Mouse (Mus musculus) liver, adult 2 months (tissue): ENCODE data around the gene 4930518I15Rik. TPM values are rescaled to one million over a fixed set of nuclear protein-coding genes. Genes with fewer than 3 reads are reported as not detected.

ENCODE experiments used
- DNase-seq: peaks from one replicate; pipeline ENCODE4 v3.0.0-alpha.2; 2011; ENCODE audit warnings: low read depth, low spot score; ENCODE audit errors: extremely low read depth
- H3K27ac ChIP-seq: fragments of 200-500 bp; replicated peaks from 2 replicates; pipeline ENCODE4 v1.5.1; 2012; ENCODE audit warnings: low read depth, mild to moderate bottlenecking, control low read depth, inconsistent platforms, low read length; ENCODE audit not compliant: insufficient read depth
- H3K27me3 ChIP-seq: fragments of 200-500 bp; 2 replicates; pipeline ENCODE4 v1.6.1; 2012; ENCODE audit warnings: mild to moderate bottlenecking, moderate library complexity, low read length, inconsistent platforms; ENCODE audit not compliant: control insufficient read depth, insufficient read depth
- H3K36me3 ChIP-seq: fragments of 200-500 bp; 2 replicates; pipeline ENCODE4 v1.6.1; 2012; ENCODE audit warnings: low read length, inconsistent platforms; ENCODE audit not compliant: control insufficient read depth, insufficient read depth
- H3K4me1 ChIP-seq: fragments of 200-500 bp; 2 replicates; pipeline ENCODE4 v1.6.1; 2011; ENCODE audit warnings: low read length; ENCODE audit not compliant: control insufficient read depth, insufficient read depth
- H3K4me3 ChIP-seq: fragments of 200-500 bp; 2 replicates; pipeline ENCODE4 v1.5.1; 2011; ENCODE audit warnings: low read depth, mild to moderate bottlenecking, control low read depth, low read length, moderate library complexity; ENCODE audit not compliant: insufficient read depth
- H3K79me2 ChIP-seq: fragments of 200-500 bp; 2 replicates; pipeline ENCODE4 v1.6.1; 2012; ENCODE audit warnings: inconsistent platforms, mild to moderate bottlenecking, low read length, moderate library complexity; ENCODE audit not compliant: control insufficient read depth, insufficient read depth
- H3K9ac ChIP-seq: fragments of 200-500 bp; 2 replicates; pipeline ENCODE4 v1.6.1; 2012; ENCODE audit warnings: low read depth, mild to moderate bottlenecking, control low read depth, inconsistent platforms, low read length
- CTCF ChIP-seq: fragments of 200-500 bp; IDR thresholded peaks from 2 replicates; pipeline ENCODE4 v1.5.1; 2011; ENCODE audit warnings: low read depth, low read length, control low read depth
- POLR2A ChIP-seq: fragments of 200-500 bp; IDR thresholded peaks from 2 replicates; pipeline ENCODE4 v1.6.1; 2011; ENCODE audit warnings: low read length, control low read depth; ENCODE audit not compliant: insufficient read depth; ENCODE audit errors: extremely low read depth
- WGBS: fragments of 180-500 bp; shearing (Covaris S2); methylation state at CpG from one replicate; pipeline ENCODE4 v1.1.7; 2018; 5-methylcytosine and 5-hydroxymethylcytosine counted together
- polyA plus RNA-seq: library from polyadenylated mRNA; depleted of rRNA; stranded (reverse); fragments of >200 nt; gene quantifications from 2 replicates; pipeline ENCODE4 v1.2.3, GENCODE M21; 2012; rRNA removed
- total RNA-seq: library from RNA; depleted of rRNA; stranded (reverse); fragments of >200 nt; gene quantifications from 2 replicates; pipeline ENCODE4 v1.2.3, GENCODE M21; 2014; rRNA removed

4930518I15Rik gene
- total and polyA plus RNA-seq, 2 experiments = 0.55 to 1.1 TPM

- Histone ChIP-seq H3K4me1 (no peaks in the 10 kb centered on the region), H3K27me3 (no peaks in the 10 kb centered on the region), H3K9ac (no peak overlapping the region), H3K27ac (no peak overlapping the region), H3K4me3 (no peak overlapping the region), H3K79me2 (no peaks in the 10 kb centered on the region), H3K36me3 (no peaks in the 10 kb centered on the region)
- DNase-seq = peak; percentile 40
- WGBS = 53% methylated on average over 2 of the region's 2 CpGs
- TF ChIP-seq POLR2A (no peak), CTCF (peak; percentile 52; the same call in 1 of the 2 replicates)
Measured at GRCm38 (mm10) chr2:156809579-156809978, 48.2 kb downstream of the 4930518I15Rik start.

- WGBS = 74% methylated on average over 6 of the region's 6 CpGs
- Histone ChIP-seq H3K27ac (no peak overlapping the region), H3K27me3 (no peaks in the 10 kb centered on the region), H3K9ac (no peak overlapping the region), H3K4me3 (no peak overlapping the region), H3K79me2 (no peaks in the 10 kb centered on the region), H3K36me3 (no peaks in the 10 kb centered on the region), H3K4me1 (no peaks in the 10 kb centered on the region)
- no peak for TF ChIP-seq POLR2A
- no peak for DNase-seq
Measured at GRCm38 (mm10) chr2:156806886-156807285, 50.9 kb downstream of the 4930518I15Rik start.

Other genes starting within 250 kb of the 4930518I15Rik start
- 3.2 and 4.0 TPM in 2 replicates for gene Dlgap4, start 244.2 kb downstream of the 4930518I15Rik start, total RNA-seq
- gene Dlgap4, start 244.2 kb downstream of the 4930518I15Rik start, polyA plus RNA-seq = 13.9 and 22.8 TPM in 2 replicates
- gene Myl9, start 82.5 kb downstream of the 4930518I15Rik start, total RNA-seq = 5.6 and 6.4 TPM in 2 replicates
- 4.6 and 6.1 TPM in 2 replicates for gene Myl9, start 82.5 kb downstream of the 4930518I15Rik start, polyA plus RNA-seq
- gene Tgif2, start 17.9 kb downstream of the 4930518I15Rik start, total RNA-seq = 0.28 and 0.67 TPM in 2 replicates
- 0.65 and 0.77 TPM in 2 replicates for gene Tgif2, start 17.9 kb downstream of the 4930518I15Rik start, polyA plus RNA-seq
- gene Rab5if, start 5.2 kb upstream of the 4930518I15Rik start, total RNA-seq = 149 and 196 TPM in 2 replicates
- gene Rab5if, start 5.2 kb upstream of the 4930518I15Rik start, polyA plus RNA-seq = 122 and 142 TPM in 2 replicates
- 0.09 and 0.13 TPM in 2 replicates for gene Sla2, start 29.2 kb upstream of the 4930518I15Rik start, total RNA-seq
- gene Sla2, start 29.2 kb upstream of the 4930518I15Rik start, polyA plus RNA-seq = 0.10 and 0.20 TPM in 2 replicates
- gene Ndrg3, start 134.1 kb upstream of the 4930518I15Rik start, total RNA-seq = 9.1 and 9.7 TPM in 2 replicates
- 17.6 and 20.8 TPM in 2 replicates for gene Ndrg3, start 134.1 kb upstream of the 4930518I15Rik start, polyA plus RNA-seq
- 1.0 TPM in 2 replicates for gene Dsn1, start 149.2 kb upstream of the 4930518I15Rik start, total RNA-seq
- gene Dsn1, start 149.2 kb upstream of the 4930518I15Rik start, polyA plus RNA-seq = 0.10 and 0.49 TPM in 2 replicates
- gene Soga1, start 221.3 kb upstream of the 4930518I15Rik start, total RNA-seq = 1.0 and 2.6 TPM in 2 replicates
- gene Soga1, start 221.3 kb upstream of the 4930518I15Rik start, polyA plus RNA-seq = 1.1 and 1.5 TPM in 2 replicates
- not detected in 2 replicates for gene Tldc2, start 229.1 kb upstream of the 4930518I15Rik start, total RNA-seq
- not detected in 2 replicates for gene Tldc2, start 229.1 kb upstream of the 4930518I15Rik start, polyA plus RNA-seq